Mouse (Mus musculus): ENCODE measurements around the gene Lef1. TPM values are rescaled to one million over a fixed set of nuclear protein-coding genes. Genes with fewer than 3 reads are reported as not detected.

The Lef1 gene
- polyA plus RNA-seq, 1 experiment from 2014 or later = 7.7 TPM

DNA sequence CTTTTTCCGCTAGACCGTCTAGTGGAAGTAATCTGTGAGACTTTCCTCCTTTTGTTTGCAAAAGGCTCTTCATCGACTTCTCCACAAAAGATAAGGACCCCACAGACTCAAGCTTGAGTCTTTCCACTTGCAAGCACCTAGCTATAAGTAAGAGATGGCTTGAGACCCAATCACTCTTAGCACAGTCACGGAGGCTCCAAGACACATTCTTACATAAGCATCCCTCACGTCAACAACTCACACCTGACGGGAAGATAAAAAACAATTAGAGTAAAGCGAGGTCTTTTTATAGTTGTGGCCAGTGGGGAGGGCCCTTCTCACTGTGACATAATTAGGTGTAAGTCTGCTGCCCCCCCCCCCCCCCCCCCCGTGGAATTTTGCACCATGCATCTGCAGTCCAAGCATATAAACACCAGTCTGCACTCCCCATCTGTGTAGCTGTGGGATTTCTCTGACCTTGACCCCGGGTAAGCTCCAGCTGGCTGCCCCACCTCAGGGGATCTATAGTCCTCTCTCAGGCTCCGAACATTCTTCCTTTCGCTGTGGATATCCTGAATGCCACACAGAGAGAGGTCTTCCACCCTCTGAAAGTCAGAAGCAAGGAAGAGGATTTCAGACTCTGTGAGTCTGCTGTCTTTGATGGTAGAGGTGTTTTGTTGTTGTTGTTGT lies 61.2 kb downstream of the Lef1 start:
- no peaks in the 10 kb centered on the region for H3K36me3 ChIP-seq
- no peaks in the 10 kb centered on the region for H3K9me3 ChIP-seq
- ATAC-seq (ENCODE audit: low read depth) = no peak
- no peaks in the 10 kb centered on the region for H3K27me3 ChIP-seq
- H3K4me1 ChIP-seq (replicated peaks) = 0 out of 2 replicates have a peak, but pooled peaks cover 3% of the 10 kb centered on the region
- H3K4me3 ChIP-seq = no peak overlapping the region
- 60% methylated on average over 11 of the region's 11 CpGs for WGBS
- no peak overlapping the region for H3K4me2 ChIP-seq
- H3K9ac ChIP-seq = no peak overlapping the region
- no peak overlapping the region for H3K27ac ChIP-seq (replicated peaks)

DNA sequence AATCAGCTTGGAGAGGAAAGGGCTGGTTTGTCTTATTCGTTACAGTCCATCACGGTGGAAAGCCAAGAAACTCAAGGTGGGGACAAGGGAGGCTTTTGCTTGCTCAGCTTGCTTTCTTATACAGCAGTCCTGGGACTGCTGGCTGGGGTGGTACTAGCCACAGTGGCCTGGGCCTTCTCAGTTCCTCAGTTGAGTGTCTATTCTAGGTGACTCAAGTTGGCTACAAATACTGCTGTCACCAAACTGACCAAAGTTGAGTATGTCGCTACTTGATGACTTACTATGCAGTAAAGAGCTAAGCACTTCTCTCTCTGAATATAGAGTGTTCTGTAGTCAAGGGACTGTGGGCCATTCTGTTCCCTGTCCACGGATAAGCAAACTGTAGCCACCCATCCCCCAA lies 62.0 kb downstream of the Lef1 start:
- H3K27me3 ChIP-seq = no peaks in the 10 kb centered on the region
- H3K9me3 ChIP-seq = no peaks in the 10 kb centered on the region
- H3K4me1 ChIP-seq (replicated peaks) = 0 out of 2 replicates have a peak, but pooled peaks cover 3% of the 10 kb centered on the region
- H3K36me3 ChIP-seq = no peaks in the 10 kb centered on the region
- H3K4me2 ChIP-seq = no peak overlapping the region
- H3K4me3 ChIP-seq = no peak overlapping the region
- ATAC-seq (ENCODE audit: low read depth) = no peak
- H3K9ac ChIP-seq = no peak overlapping the region
- H3K27ac ChIP-seq (replicated peaks) = no peak overlapping the region
- WGBS = 90% methylated on average over 4 of the region's 4 CpGs

DNA sequence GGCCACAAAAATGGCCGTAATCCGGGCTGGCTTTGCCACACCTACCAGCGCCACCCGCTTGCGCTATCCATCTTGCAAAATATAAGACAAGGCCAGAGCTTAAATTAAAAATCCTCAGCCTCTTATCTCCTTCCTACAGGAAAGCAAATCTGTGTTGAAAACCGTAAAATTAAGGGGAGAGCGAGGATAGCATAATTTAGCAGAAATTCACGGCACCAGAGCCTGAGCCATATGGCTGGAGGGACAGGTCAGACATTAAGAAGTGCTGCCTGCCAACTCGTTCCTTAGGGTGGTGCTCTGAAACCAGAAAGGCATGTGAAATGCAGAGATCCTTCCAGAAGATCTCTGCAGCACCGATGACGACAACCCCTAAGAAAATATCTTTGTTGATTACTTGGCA lies 70.7 kb downstream of the Lef1 start:
- no peak overlapping the region for H3K4me3 ChIP-seq
- peaks cover 6% of the 10 kb centered on the region for H3K4me1 ChIP-seq (replicated peaks)
- H3K9me3 ChIP-seq = no peaks in the 10 kb centered on the region
- H3K4me2 ChIP-seq = no peak overlapping the region
- 80% methylated on average over 11 of the region's 11 CpGs for WGBS
- H3K27me3 ChIP-seq = no peaks in the 10 kb centered on the region
- ATAC-seq (ENCODE audit: low read depth) = no peak
- H3K36me3 ChIP-seq = no peaks in the 10 kb centered on the region
- H3K9ac ChIP-seq = no peak overlapping the region
- H3K27ac ChIP-seq (replicated peaks) = no peak overlapping the region

DNA sequence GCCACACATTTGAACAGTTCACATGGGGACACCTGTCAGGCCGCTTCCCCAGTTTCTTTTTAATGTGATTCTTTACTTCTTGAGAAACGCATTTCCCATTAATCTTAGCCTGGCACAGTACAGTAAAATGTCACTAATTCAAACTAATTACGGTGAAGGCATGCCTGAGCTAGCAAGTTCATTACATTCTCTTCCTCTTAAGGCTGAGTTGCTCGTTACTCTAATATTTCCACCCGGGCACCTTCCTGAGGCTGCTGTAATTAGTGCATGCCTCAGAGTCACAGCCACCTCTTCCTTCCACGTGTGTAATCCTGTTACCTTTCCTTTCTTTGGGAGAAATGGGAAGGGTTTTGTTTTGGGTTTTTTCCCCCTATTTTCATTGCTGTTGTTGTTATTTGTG lies 71.9 kb downstream of the Lef1 start:
- no peak for ATAC-seq (ENCODE audit: low read depth)
- H3K4me2 ChIP-seq = no peak overlapping the region
- H3K36me3 ChIP-seq = no peaks in the 10 kb centered on the region
- peak overlapping the region; percentile 42; the same call in 1 of the 2 replicates for H3K27ac ChIP-seq (replicated peaks)
- H3K4me1 ChIP-seq (replicated peaks) = peaks cover 6% of the 10 kb centered on the region
- no peaks in the 10 kb centered on the region for H3K27me3 ChIP-seq
- H3K9ac ChIP-seq = no peak overlapping the region
- no peak overlapping the region for H3K4me3 ChIP-seq
- 49% methylated on average over 6 of the region's 6 CpGs for WGBS
- H3K9me3 ChIP-seq = no peaks in the 10 kb centered on the region

DNA sequence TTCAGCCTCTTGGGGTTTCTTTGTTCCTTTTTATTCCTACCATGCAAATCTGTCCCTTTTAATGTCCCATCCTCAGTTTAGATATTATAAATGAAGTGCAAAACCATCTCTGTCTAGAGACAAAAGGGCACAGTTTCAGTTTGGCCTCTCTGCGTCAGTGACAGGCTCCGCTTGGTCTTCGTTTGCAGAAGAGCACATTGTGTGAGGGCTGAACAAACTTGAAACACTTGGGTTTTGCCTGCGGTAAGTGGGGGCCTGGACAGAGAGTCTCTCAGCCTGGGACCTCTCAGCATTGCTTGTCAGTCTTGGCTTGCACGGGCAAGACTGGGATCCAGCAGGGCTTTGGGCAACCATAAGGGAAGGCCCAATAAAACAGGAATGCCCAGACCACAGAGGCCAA lies 75.9 kb downstream of the Lef1 start:
- Histone ChIP-seq H3K9me3 (no peaks in the 10 kb centered on the region), H3K4me2 (no peak overlapping the region), H3K4me3 (no peak overlapping the region), H3K27me3 (no peaks in the 10 kb centered on the region), H3K36me3 (no peaks in the 10 kb centered on the region), H3K9ac (no peak overlapping the region), H3K4me1 (replicated peaks) (peaks cover 6% of the 10 kb centered on the region), H3K27ac (replicated peaks) (no peak overlapping the region)
- WGBS = 84% methylated on average over 5 of the region's 5 CpGs
- ATAC-seq (ENCODE audit: low read depth) = no peak

DNA sequence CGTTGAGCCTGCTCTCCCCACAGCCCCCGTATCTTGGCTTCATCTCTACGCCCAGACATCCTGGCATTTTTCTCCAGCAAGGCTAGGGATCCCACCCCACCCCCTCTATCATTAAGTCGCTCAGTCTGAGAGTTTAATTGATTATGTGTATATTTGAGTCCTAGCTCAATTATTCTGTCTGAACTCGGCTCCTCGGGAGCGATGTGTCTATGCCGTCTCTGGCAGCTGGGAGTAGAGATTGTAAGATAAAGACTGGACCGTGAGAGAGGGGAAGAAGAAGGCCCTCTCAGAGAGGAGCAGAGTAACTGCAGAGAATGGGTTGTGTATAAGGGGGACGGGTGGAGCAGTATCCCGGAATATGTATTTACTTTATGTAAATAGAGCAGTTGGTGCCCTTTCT lies 80.0 kb downstream of the Lef1 start:
- Histone ChIP-seq H3K27ac (replicated peaks) (no peak overlapping the region), H3K9ac (no peak overlapping the region), H3K4me1 (replicated peaks) (no peaks in the 10 kb centered on the region), H3K4me2 (no peak overlapping the region), H3K36me3 (no peaks in the 10 kb centered on the region), H3K27me3 (no peaks in the 10 kb centered on the region), H3K4me3 (no peak overlapping the region), H3K9me3 (no peaks in the 10 kb centered on the region)
- no peak for ATAC-seq (ENCODE audit: low read depth)
- WGBS = 73% methylated on average over 11 of the region's 11 CpGs

DNA sequence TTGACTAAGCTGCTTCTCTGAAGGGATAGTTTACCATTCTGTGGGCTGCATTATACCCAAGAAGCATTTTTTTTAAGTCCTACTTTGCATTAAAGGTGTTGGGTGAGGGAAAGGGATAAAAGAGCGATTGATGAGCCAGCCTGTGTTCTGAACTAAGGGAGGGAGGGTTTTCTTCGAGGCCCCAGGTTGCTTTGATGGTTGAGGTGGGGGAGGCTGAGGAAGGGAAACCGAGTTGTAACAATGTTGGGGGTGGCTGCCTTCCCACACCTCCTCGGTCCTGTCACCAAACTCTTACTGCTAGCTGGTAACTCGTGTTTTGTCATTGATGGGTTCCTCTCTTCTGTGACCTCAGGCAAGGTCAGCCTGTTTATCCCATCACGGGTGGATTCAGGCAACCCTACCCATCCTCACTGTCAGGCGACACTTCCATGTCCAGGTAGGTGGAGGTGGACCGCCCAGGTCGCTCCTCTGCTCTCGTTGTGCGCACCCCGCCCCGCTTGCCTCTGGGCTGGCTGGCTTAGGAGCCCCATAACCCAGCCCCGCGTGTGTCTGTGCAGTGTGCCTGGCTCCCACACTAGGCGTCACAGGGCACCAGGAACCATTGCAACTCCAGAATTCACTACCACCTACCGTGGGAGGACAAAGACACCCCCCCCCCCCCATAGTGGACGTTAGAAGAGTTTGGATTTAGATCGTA lies 80.5 kb downstream of the Lef1 start:
- H3K27ac ChIP-seq (replicated peaks) = no peak overlapping the region
- ATAC-seq (ENCODE audit: low read depth) = no peak

DNA sequence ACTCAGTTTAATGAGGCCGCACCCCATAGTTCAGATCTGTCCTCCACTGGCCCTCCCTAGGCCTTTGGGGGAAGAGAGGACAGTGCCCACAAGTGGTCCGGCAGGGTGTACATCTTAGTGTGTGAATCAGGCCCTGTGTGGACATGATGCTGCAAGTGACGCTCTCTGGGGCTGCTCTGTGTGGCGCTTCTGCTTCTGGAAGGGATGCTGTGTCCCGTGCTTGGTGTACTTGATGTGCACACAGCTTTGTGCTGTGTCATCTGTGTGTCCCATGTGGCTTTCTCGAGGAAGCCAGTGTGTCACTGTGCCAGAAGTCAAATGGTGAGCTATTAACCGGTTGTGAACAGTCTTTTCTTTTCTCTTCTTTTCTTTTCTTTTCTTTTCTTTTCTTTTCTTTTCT lies 81.2 kb downstream of the Lef1 start:
- Histone ChIP-seq H3K9ac (no peak overlapping the region), H3K9me3 (no peaks in the 10 kb centered on the region), H3K4me1 (replicated peaks) (no peaks in the 10 kb centered on the region), H3K27me3 (no peaks in the 10 kb centered on the region), H3K36me3 (no peaks in the 10 kb centered on the region), H3K4me2 (no peak overlapping the region), H3K4me3 (no peak overlapping the region), H3K27ac (replicated peaks) (no peak overlapping the region)
- 79% methylated on average over 7 of the region's 7 CpGs for WGBS
- ATAC-seq (ENCODE audit: low read depth) = no peak

More for the DNA sequence above, 80.5 kb downstream of the Lef1 start:
- no peaks in the 10 kb centered on the region for H3K36me3 ChIP-seq
- H3K9ac ChIP-seq = no peak overlapping the region
- WGBS = 83% methylated on average over 19 of the region's 19 CpGs
- no peak overlapping the region for H3K4me3 ChIP-seq
- H3K4me2 ChIP-seq = no peak overlapping the region
- no peaks in the 10 kb centered on the region for H3K27me3 ChIP-seq
- H3K4me1 ChIP-seq (replicated peaks) = no peaks in the 10 kb centered on the region
- H3K9me3 ChIP-seq = no peaks in the 10 kb centered on the region

DNA sequence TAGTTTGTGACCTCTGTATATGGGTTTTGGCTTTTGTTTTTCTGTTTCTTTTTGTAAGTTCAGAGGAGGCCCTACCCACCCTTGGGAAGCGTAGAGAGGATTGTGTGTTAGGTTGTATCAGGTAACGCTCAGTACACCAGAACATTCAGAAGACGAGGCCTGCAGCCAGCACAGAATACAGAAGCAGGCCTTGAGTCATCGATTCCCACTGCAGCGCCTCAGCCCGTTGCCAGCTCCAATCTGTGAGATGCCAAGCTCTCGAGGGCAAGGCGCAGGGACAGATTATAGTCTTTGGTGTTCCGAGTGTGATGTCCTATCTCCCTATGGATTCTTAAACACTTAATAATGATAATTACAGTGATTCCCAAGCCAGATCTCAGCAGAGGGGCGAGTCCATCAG lies 85.8 kb downstream of the Lef1 start:
- Histone ChIP-seq H3K4me1 (replicated peaks) (no peaks in the 10 kb centered on the region), H3K4me2 (no peak overlapping the region), H3K9ac (no peak overlapping the region), H3K27ac (replicated peaks) (no peak overlapping the region), H3K9me3 (no peaks in the 10 kb centered on the region), H3K36me3 (no peaks in the 10 kb centered on the region), H3K27me3 (no peaks in the 10 kb centered on the region), H3K4me3 (no peak overlapping the region)
- WGBS = 73% methylated on average over 10 of the region's 10 CpGs
- no peak for ATAC-seq (ENCODE audit: low read depth)

DNA sequence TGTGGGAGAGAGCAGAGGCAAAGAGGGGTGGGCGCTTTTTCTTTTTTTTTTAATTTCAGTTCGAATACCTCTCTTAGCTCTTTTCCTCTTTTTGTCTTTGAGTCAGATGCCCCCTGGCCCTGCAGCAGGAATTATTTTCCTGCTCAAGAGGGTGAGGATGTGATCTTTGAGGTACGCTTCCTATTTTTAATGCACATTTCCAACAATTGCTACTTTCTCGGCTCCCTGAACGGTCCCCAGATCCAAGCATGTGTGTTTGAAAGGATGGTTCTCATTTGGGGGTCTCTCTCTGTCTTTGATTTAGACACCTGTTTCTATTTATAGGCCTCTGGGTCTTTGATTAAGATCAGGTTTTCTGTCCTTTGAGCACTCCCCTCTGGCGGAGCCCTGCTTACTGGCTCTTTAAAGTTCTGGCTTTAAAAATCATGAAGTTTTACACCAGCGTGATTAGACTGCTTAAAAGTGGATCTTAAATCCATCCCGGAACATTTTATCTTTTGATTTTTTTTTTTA lies 86.3 kb downstream of the Lef1 start:
- no peaks in the 10 kb centered on the region for H3K36me3 ChIP-seq
- H3K9me3 ChIP-seq = no peaks in the 10 kb centered on the region
- no peak overlapping the region for H3K27ac ChIP-seq (replicated peaks)
- H3K9ac ChIP-seq = no peak overlapping the region
- 84% methylated on average over 8 of the region's 8 CpGs for WGBS
- ATAC-seq (ENCODE audit: low read depth) = no peak
- no peaks in the 10 kb centered on the region for H3K27me3 ChIP-seq
- H3K4me3 ChIP-seq = no peak overlapping the region
- no peak overlapping the region for H3K4me2 ChIP-seq
- no peaks in the 10 kb centered on the region for H3K4me1 ChIP-seq (replicated peaks)

DNA sequence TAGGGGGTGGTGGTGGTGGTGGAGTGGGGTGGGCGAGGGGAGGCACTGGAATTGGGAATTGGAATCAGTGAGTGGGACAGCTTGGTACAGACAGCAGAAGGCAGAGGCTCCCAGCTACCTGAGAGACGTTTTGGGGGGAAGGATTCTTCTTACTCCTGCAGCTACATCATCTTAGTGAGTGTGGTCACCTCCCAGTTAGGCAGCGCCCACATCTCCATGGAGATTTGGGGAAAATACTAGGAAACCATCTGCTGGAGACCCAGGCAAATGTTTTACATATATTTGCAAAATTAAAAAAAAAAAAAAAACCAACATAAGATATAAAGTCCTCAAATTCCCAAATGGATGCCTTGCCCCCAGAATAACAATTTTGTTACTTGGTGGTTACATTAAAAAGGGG lies 88.7 kb downstream of the Lef1 start:
- H3K27me3 ChIP-seq = no peaks in the 10 kb centered on the region
- H3K4me2 ChIP-seq = no peak overlapping the region
- no peak for ATAC-seq (ENCODE audit: low read depth)
- no peak overlapping the region for H3K27ac ChIP-seq (replicated peaks)
- H3K9ac ChIP-seq = no peak overlapping the region
- no peak overlapping the region for H3K4me3 ChIP-seq
- 81% methylated on average over 3 of the region's 3 CpGs for WGBS
- H3K36me3 ChIP-seq = no peaks in the 10 kb centered on the region
- no peaks in the 10 kb centered on the region for H3K4me1 ChIP-seq (replicated peaks)
- no peaks in the 10 kb centered on the region for H3K9me3 ChIP-seq

DNA sequence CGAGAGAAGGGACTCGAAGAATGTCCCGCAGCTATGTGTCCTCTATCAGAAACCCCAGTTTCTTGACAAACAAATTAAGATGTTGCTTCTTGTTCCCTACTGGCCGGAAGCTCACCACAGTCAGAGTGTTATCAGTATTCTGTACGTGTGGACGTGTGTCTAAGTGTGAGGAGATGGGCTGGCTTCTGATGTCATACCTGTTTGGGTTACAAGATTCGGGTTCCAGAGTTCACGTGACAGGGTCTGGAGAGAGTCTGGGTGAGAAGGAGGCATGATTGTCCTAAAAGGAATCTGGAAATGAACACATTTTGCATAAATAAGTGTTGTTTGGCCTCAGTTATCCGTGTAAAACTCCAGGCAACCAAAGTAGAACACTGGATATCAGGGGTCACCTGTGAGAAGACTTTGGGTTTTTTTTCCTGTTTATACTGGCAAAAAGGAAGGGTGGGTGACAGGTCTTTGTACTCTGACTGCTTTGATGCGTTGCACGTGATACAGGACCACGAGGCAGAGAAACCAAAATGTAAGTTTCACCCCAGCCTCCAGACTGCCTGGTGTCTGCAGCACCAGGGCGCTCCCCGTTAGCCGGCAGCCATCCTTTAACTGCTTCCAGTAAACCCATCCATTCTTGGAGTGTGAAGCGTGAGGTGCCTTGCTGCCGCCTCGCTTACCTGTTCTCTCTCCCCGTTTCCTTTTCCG lies 89.5 kb downstream of the Lef1 start:
- no peak overlapping the region for H3K27ac ChIP-seq (replicated peaks)
- H3K36me3 ChIP-seq = no peaks in the 10 kb centered on the region
- H3K4me3 ChIP-seq = no peak overlapping the region
- no peak for ATAC-seq (ENCODE audit: low read depth)
- 86% methylated on average over 20 of the region's 20 CpGs for WGBS
- no peaks in the 10 kb centered on the region for H3K4me1 ChIP-seq (replicated peaks)
- no peaks in the 10 kb centered on the region for H3K27me3 ChIP-seq
- no peaks in the 10 kb centered on the region for H3K9me3 ChIP-seq
- no peak overlapping the region for H3K9ac ChIP-seq
- H3K4me2 ChIP-seq = no peak overlapping the region

Data from neural tube, embryonic 13.5 days (tissue).